Mouse (Mus musculus) liver, embryonic 14.5 days (tissue): Measurements from ENCODE around the gene Acan.

Source experiments
- CTCF ChIP-seq: IDR thresholded peaks from 2 replicates; pipeline ENCODE4 v1.5.1; 2016; ENCODE audit warnings: antibody characterized with exemption, low read depth, control low read depth
- EP300 ChIP-seq: IDR thresholded peaks from 2 replicates; pipeline ENCODE4 v1.6.1; 2016; ENCODE audit warnings: antibody characterized with exemption, low read depth

GRCm38 (mm10) chr7:79139891-79140591, 86.8 kb downstream of the Acan start:
- TF ChIP-seq CTCF (no peak), EP300 (no peak)
